Mouse (Mus musculus) brain, embryonic 18.5 days (tissue): ENCODE data around the gene Vezf1.

ENCODE experiments used
- DNase-seq: peaks from one replicate; pipeline ENCODE4 v3.0.0-alpha.2; 2012; ENCODE audit warnings: low read depth, low spot score

Vezf1 gene

DNA sequence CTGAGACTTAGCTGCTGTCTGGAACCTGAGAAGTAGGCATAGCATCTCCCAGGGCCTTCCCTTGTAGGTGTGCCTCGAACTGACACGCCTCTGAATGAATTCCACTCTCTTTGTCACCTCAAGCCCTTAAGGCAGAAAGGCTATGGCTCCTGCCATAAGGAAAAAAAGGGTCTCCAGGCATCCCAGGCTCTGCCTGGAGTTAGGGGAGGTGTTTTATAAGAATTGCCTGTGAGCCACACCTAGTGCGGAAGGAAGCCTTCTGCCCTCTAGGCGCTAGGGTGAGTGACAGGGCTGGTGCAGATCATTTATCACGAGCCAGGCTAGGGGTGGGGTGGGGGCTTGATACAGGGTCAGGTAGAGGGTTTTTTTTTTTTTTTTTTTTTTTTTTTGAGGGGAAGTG lies 54.9 kb downstream of the Vezf1 start:
- DNase-seq: no peak

DNA sequence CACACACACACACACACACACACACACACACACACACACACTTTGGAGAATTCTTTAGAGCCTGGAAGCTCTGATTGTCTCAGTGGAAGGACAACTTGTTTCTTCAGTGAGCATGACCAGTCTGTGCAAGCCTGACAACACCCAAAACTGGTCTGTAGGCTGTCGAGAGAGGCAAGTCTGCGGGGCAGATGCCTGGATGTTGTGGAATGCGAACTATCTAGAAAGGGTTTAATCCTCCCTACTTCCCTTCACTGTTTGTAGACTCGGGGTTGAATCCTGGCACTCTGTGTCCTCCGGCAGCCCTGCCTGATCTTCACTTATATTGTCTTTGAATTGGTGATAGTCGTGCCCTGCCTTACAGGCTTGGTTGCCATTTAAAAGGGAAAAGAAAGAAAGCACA lies 55.7 kb downstream of the Vezf1 start:
- no peak for DNase-seq

DNA sequence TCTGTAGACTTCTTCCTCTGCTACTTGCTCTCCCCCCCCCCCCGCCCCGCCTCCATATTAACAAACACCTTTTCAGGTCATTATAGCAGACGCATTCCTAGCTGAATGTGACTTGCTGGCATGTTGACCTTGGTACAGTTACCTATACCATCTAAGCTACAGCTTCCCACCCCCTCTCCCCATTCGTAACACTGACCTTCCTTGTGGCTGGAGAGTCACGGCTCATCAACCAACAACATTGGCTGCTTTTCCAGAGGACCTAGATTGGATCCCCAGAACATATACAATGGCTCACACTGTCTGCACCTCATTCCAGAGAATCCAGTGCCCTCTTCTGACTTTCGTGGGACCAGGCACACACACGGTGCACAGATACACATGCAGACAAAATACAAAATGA lies 57.4 kb downstream of the Vezf1 start:
- DNase-seq: no peak

DNA sequence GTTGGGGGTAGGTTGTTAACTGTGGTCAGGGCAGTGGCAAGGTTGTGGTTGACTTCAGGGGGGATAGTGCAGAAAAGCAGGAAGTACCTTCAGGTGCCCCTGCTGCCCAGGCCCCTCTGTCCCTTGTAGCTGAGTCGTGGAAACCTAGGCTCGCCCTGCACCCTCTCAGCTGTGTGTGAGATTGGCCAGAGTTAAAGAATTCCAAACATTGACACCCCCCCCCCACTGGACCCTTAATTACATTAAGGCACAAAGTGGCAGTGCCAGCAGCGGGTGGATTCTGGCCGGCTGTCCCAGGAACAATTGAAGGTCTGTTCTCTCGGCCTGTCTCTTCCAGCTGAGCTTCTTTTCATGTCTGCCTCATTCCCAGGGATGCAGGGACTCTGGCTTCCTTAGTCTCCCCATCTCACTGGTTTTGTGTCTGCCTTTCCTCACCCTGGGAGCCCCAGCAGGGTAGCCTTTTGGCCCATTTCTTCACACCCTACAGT lies 58.3 kb downstream of the Vezf1 start:
- no peak for DNase-seq

DNA sequence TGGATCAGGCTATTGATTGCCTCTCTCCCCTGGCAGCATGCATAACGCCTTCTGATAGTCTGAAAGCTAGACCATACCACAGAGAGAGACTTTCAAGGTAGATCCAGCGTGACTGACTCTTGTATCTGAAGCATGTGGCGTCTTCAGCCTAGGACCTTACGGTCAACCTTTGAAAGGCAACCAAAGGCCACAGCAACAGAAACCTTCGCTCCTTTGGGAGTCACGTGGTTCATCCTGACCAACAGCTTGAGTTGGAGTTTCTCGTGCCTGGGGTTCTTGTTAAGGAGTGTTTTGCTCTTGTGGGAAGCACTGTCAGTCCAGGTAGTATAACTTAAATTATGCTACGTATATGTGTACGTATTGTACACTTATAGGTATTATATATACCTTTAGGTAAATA lies 60.4 kb downstream of the Vezf1 start:
- no peak for DNase-seq

DNA sequence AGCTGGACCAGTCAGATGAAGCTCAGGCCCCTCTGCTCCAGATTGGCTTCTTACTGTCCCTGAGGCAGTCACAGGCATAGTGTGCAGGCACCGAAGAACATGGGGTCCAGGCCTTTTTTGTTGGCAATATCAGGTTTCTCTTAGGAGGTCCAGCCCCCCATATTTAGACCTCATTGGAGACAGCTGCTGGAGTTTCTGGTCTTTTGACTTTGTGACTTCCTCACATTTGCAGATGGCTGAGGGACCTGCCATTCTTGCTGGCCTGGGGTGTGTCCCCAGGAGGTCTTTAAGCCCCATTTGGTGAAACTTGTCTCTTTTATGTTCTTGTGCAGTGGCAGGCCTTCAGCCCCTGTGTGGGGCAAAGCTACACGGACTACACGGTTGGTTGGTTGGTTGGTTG lies 61.2 kb downstream of the Vezf1 start:
- no peak for DNase-seq

DNA sequence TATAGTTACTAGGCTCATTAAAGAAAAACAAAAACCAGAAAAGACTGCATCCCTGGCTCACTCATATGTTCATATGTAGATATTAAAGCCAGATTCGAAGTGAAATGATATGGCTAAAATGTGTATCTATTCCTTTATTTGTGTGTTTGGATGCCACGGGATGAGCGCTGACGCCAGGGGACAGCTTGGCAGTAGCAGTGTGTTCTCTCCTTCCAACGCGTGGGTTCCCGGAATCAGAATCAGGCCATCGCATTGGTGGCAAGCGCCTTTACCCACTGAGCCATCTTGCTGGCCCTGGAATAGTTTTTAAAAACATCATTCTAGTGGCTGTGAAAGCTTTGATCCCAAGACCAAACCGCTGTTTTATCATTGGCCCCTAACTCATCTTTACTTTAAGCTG lies 61.9 kb downstream of the Vezf1 start:
- DNase-seq: no peak

DNA sequence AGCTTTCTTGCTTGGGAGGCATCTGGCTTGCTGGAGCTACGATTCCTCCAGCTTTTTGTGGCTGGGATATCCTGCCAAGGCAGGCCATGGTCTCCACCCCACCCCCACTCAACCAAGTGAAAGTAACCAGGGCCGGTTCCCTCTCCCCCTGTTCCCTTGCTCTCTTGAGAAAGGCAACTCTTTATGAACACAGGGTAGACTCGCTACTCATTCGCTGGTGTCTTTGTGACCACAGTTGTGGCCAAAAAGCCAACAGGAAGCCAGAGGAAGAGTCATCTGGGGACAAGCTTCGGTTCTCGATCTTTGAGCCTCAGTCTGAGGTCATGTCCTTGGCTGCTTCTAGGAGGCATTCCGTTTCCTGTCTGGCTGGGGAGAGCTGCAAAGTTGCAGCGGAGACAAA lies 63.8 kb downstream of the Vezf1 start:
- DNase-seq: no peak
